Mouse (Mus musculus) cerebellum, adult 2 months (tissue): ENCODE results near the gene Kat7. TPM values are rescaled to one million over a fixed set of nuclear protein-coding genes. Genes with fewer than 3 reads are reported as not detected.

Source experiments
- DNase-seq, 2 experiments: peaks; one replicate each; pipeline ENCODE4 v3.0.0; 2021
- H3K27ac ChIP-seq: fragments of 200-500 bp; 2 replicates; pipeline ENCODE4 v1.5.1; 2012; ENCODE audit warnings: low read length, control low read depth, inconsistent platforms; ENCODE audit not compliant: insufficient read depth
- H3K27me3 ChIP-seq: fragments of 200-500 bp; 2 replicates; pipeline ENCODE4 v1.6.1; 2012; ENCODE audit warnings: inconsistent platforms, mild to moderate bottlenecking, low read length, moderate library complexity; ENCODE audit not compliant: control insufficient read depth, insufficient read depth
- H3K4me1 ChIP-seq: fragments of 200-500 bp; 2 replicates; pipeline ENCODE4 v1.6.1; 2011; ENCODE audit warnings: low read length; ENCODE audit not compliant: control insufficient read depth, insufficient read depth
- H3K4me3 ChIP-seq: fragments of 200-500 bp; replicated peaks from 2 replicates; pipeline ENCODE3; 2011; ENCODE audit warnings: mild to moderate bottlenecking, low read depth, low read length, control low read depth; ENCODE audit not compliant: insufficient read depth
- CTCF ChIP-seq: fragments of 200-500 bp; IDR thresholded peaks from 2 replicates; pipeline ENCODE4 v1.5.1; 2011; ENCODE audit warnings: low read depth, mild to moderate bottlenecking, control low read depth, low read length, moderate library complexity, borderline replicate concordance; ENCODE audit not compliant: insufficient read depth
- POLR2A ChIP-seq: fragments of 200-500 bp; IDR thresholded peaks from 2 replicates; pipeline ENCODE4 v1.6.1; 2011; ENCODE audit warnings: low read length, control low read depth, borderline replicate concordance; ENCODE audit not compliant: insufficient read depth
- WGBS: fragments of 180-500 bp; shearing (Covaris S2); methylation state at CpG from one replicate; pipeline ENCODE4 v1.1.7; 2018; 5-methylcytosine and 5-hydroxymethylcytosine counted together
- polyA plus RNA-seq: library from polyadenylated mRNA; depleted of rRNA; stranded (reverse); fragments of >200 nt; gene quantifications from 2 replicates; pipeline ENCODE4 v1.2.3, GENCODE M21; 2012

Gene Kat7
- polyA plus RNA-seq, 1 experiment = 68.5 TPM

DNA sequence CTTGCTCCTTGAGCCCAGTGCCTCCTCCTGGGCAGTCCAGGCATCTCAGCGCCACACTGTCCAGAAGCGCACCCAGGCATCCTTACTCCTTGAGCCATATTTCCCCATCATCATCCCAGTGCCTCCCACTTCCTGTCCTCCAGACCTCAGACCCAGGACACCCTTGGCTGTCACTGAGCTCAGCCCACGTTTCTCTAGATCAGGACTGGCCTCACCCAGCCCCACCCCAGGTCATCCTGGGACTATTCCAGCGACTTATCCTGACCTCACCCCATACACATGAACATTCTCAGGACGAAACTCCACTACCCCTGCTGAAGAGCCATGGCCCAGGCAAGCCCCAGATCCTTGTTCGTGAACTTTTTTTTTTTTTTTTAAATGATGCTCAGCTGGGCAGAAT is 54.3 kb downstream of the Kat7 start:
- Histone ChIP-seq H3K4me1 (no peaks in the 10 kb centered on the region), H3K27ac (no peak overlapping the region), H3K4me3 (no peak overlapping the region), H3K27me3 (no peaks in the 10 kb centered on the region)
- TF ChIP-seq POLR2A (no peak), CTCF (no peak)
- WGBS = 85% methylated on average over 6 of the region's 6 CpGs
- DNase-seq = no peak

DNA sequence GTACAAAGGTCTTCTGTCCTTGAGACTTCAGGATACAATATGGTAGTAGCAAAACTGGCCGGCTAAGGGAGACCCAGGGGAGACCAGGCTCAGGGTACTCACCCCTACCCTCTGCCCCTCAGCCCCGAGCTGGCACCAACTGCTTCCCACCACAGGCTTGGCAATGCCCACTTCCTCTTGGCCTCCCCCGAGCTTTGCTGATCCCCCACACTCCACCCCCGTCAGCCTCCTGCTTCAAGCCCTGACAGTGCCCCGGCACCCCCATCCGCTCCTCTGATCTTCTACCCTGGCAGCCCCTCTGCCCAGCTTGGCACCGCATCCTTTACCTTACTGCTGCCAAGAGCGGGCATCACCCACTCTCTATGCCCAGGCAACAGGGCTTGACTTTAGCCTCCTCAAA is 55.9 kb downstream of the Kat7 start:
- H3K27me3 ChIP-seq = no peaks in the 10 kb centered on the region
- 41% methylated on average over 8 of the region's 8 CpGs for WGBS
- H3K4me1 ChIP-seq = no peaks in the 10 kb centered on the region
- DNase-seq = no peak
- TF ChIP-seq POLR2A = no peak
- no peak for TF ChIP-seq CTCF
- no peak overlapping the region for H3K4me3 ChIP-seq
- H3K27ac ChIP-seq = no peak overlapping the region

DNA sequence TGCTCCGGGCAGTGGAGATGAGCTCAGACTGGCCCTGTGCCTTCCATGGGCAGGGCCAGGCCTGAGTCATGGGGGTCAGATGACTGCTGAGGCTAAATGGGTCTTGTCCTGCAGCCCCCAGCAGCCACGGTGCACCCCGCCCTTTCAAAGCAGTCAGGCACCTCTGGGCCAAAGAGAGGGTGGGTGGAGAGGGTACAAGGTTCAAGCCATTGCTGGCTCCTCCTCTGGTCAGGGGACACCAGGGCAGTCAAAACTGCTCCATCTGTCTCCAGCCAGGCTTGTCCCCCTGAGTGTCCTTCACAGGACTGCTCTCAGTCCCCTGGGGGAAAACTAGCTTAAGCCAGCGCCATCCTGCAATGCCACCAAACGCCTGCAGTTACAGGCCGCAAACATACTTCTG is 57.9 kb downstream of the Kat7 start:
- Histone ChIP-seq H3K4me3 (no peak overlapping the region), H3K27ac (no peak overlapping the region), H3K27me3 (no peaks in the 10 kb centered on the region), H3K4me1 (no peaks in the 10 kb centered on the region)
- no peak for DNase-seq
- TF ChIP-seq CTCF (no peak), POLR2A (no peak)
- WGBS = 91% methylated on average over 6 of the region's 6 CpGs

DNA sequence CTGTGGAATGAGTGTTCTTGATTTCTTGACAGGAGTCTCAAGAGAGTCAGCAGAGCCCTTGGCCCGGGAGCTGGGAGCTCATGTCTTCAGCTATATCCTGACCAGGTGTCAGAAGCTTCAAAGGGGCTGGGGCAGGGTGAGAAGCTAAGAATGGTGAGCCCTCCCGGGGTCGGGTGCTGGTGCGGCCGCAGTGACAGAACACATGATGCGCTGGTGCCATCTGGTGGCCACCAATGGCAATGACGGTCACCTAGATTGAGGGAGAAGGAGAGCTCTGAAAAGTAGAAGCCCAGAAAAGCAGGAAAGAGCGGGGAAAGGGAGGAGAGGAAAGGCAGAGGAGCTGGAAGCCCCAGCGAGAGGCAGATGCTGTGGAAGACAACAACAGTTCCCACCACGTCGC is 58.8 kb downstream of the Kat7 start:
- no peak overlapping the region for H3K27ac ChIP-seq

DNA sequence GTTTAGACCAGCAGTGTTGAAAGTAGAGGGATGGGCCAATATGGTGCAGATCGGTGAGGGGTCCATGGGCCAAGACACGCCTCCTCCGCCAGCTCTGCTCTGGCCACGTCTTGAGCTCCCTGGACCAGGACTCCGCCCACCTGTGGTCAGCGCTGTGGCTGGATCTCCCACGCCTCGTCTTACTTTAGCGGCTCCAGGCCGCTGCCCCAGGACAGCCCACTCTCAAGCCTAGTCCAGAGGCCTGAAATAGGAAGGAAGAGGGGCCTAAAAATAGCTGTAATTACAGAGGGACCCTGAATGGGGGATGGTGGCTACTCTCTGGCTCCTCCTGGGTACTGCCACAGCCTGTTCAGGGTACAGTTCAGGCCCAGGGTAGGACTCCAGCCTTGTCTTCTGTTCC is 59.9 kb downstream of the Kat7 start:
- H3K4me1 ChIP-seq = no peaks in the 10 kb centered on the region
- TF ChIP-seq POLR2A (no peak), CTCF (no peak)
- no peak overlapping the region for H3K4me3 ChIP-seq
- WGBS = 59% methylated on average over 10 of the region's 10 CpGs
- no peak overlapping the region for H3K27ac ChIP-seq
- DNase-seq = no peak
- no peaks in the 10 kb centered on the region for H3K27me3 ChIP-seq

More for the DNA sequence above, 58.8 kb downstream of the Kat7 start:
- 4% methylated on average over 11 of the region's 11 CpGs for WGBS
- Histone ChIP-seq H3K27me3 (no peaks in the 10 kb centered on the region), H3K4me1 (no peaks in the 10 kb centered on the region), H3K4me3 (no peak overlapping the region)
- TF ChIP-seq POLR2A = no peak
- peak; percentile 91 for TF ChIP-seq CTCF
- DNase-seq = peak; percentile 55 to 78

DNA sequence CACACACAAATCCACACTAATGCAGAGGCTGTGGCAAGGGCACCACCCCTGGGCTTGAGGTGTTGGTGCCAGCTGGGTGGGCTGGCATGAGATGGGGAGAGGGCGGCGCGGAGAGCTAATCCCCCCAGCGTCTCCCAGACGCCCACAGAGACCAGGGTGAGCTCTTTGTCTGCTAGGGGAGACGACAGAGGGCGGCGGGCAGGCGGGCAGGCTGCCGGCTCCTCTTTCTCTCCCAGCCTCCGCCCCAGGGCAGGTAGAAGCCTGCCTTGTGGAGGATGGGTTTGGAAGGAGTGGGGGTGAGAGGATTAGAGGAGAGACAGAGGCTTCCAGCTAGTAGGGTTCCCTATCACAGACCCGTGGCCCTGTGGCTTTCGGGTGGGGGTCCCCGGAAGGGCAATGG is 63.0 kb downstream of the Kat7 start:
- H3K4me1 ChIP-seq = no peaks in the 10 kb centered on the region
- 39% methylated on average over 14 of the region's 14 CpGs for WGBS

DNA sequence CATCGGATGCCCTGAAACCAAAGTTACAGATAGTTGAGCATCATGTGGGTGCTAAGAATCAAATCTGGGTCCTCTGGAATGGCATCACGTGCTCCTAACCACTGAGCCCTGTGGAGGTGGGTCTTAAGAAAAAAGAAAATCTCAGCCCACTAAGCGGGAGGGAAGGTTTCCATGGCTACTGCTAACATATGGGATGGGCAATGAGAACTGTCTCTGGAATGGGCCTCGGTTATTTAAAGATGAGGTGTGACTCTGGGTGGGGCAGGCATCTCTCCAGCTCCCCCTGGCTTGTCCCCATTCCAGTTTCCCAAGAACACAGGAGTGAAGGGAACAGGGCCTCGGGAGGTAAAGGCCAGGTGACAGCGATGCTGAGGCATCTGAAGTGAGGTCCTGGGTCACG is 64.6 kb downstream of the Kat7 start:
- Histone ChIP-seq H3K27me3 (no peaks in the 10 kb centered on the region), H3K27ac (no peak overlapping the region), H3K4me1 (no peaks in the 10 kb centered on the region), H3K4me3 (no peak overlapping the region)
- 74% methylated on average over 7 of the region's 7 CpGs for WGBS
- TF ChIP-seq CTCF = no peak
- TF ChIP-seq POLR2A = no peak
- no peak for DNase-seq

More for the DNA sequence above, 63.0 kb downstream of the Kat7 start:
- no peak for DNase-seq
- Histone ChIP-seq H3K4me3 (no peak overlapping the region), H3K27me3 (no peaks in the 10 kb centered on the region), H3K27ac (no peak overlapping the region)
- TF ChIP-seq POLR2A (no peak), CTCF (no peak)

DNA sequence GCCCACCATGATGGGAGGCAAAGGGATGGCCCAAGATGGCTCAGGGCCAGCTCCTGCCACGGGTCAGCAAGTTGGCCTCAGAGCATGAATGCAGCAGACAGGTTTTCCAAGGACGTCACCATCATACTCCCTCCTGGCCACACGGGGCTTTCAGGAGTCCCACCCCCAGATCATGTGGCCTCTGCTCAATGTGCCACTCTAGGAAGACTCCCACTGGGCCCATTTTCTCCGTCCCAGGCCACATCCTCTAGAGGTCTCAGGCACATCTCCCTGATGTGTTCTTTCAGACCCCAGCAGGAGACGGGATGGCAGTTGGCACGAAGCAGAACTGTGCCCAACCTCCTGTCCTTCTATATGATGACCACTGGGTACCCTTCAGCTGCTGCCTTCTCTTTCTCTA is 67.4 kb downstream of the Kat7 start:
- Histone ChIP-seq H3K27me3 (no peaks in the 10 kb centered on the region), H3K4me3 (no peak overlapping the region), H3K27ac (no peak overlapping the region), H3K4me1 (no peaks in the 10 kb centered on the region)
- 31% methylated on average over 6 of the region's 6 CpGs for WGBS
- no peak for TF ChIP-seq CTCF
- no peak for TF ChIP-seq POLR2A
- DNase-seq = no peak
